Mouse (Mus musculus) kidney, postnatal 0 days (tissue): ENCODE measurements around the gene Rfc5. TPM values are rescaled to one million over a fixed set of nuclear protein-coding genes. Genes with fewer than 3 reads are reported as not detected.

ENCODE experiments used
- ATAC-seq: fragments of 200-750 bp; cut with Nextera tagmentation; replicated peaks from 2 replicates; pipeline ENCODE4 v1.8.0; 2017; ENCODE audit warnings: low read depth, moderate number of reproducible peaks, moderate TSS enrichment, moderate library complexity; ENCODE audit not compliant: low FRiP score
- DNase-seq: peaks from one replicate; pipeline ENCODE4 v3.0.0-alpha.2; 2016; ENCODE audit warnings: low spot score
- H3K27ac ChIP-seq: fragments of 300-500 bp; sonication (generic); 2 replicates; pipeline ENCODE4 v1.5.1; 2014; ENCODE audit warnings: mild to moderate bottlenecking
- H3K27me3 ChIP-seq: fragments of 300-500 bp; sonication (generic); 2 replicates; pipeline ENCODE4 v1.6.1; 2014; ENCODE audit warnings: low read length, mixed read lengths; ENCODE audit not compliant: insufficient read depth
- H3K36me3 ChIP-seq: fragments of 300-500 bp; sonication (generic); 2 replicates; pipeline ENCODE4 v1.6.1; 2014; ENCODE audit warnings: low read length, mixed read lengths; ENCODE audit not compliant: insufficient read depth
- H3K4me1 ChIP-seq: fragments of 300-500 bp; sonication (generic); replicated peaks from 2 replicates; pipeline ENCODE4 v1.6.1; 2014; ENCODE audit warnings: antibody characterized with exemption, low read length, mixed read lengths; ENCODE audit not compliant: insufficient read depth
- H3K4me2 ChIP-seq: fragments of 300-500 bp; sonication (generic); 2 replicates; pipeline ENCODE4 v1.6.1; 2014; ENCODE audit warnings: mild to moderate bottlenecking, low read length, moderate library complexity, mixed read lengths
- H3K4me3 ChIP-seq: fragments of 300-500 bp; sonication (generic); replicated peaks from 2 replicates; pipeline ENCODE4 v1.5.1; 2014; ENCODE audit warnings: low read depth, low read length
- H3K9ac ChIP-seq: fragments of 300-500 bp; sonication (generic); 2 replicates; pipeline ENCODE4 v1.6.1; 2014; ENCODE audit warnings: low read depth, low read length
- H3K9me3 ChIP-seq: fragments of 300-500 bp; sonication (generic); replicated peaks from 2 replicates; pipeline ENCODE4 v1.6.1; 2016; ENCODE audit warnings: low read length, inconsistent platforms, mixed read lengths
- CTCF ChIP-seq: IDR thresholded peaks from 2 replicates; pipeline ENCODE4 v1.5.1; 2016; ENCODE audit warnings: antibody characterized with exemption, low read depth, mild to moderate bottlenecking, moderate library complexity
- WGBS: fragments of 180-500 bp; shearing (Covaris S2); extraction: QIAGEN DNeasy Blood & Tissue Kit; methylation state at CpG from one replicate; pipeline ENCODE4 v1.1.7; 2014; 5-methylcytosine and 5-hydroxymethylcytosine counted together
- polyA plus RNA-seq: library from polyadenylated mRNA; unstranded; fragments of >200 nt; fragmentation: Nextera tagmentation; extraction: Ambion mirVana; gene quantifications from 2 replicates; pipeline ENCODE4 v1.2.1, GENCODE M21; 2015

The Rfc5 gene
- polyA plus RNA-seq, 1 experiment from 2014 or later: 54.7 TPM

DNA sequence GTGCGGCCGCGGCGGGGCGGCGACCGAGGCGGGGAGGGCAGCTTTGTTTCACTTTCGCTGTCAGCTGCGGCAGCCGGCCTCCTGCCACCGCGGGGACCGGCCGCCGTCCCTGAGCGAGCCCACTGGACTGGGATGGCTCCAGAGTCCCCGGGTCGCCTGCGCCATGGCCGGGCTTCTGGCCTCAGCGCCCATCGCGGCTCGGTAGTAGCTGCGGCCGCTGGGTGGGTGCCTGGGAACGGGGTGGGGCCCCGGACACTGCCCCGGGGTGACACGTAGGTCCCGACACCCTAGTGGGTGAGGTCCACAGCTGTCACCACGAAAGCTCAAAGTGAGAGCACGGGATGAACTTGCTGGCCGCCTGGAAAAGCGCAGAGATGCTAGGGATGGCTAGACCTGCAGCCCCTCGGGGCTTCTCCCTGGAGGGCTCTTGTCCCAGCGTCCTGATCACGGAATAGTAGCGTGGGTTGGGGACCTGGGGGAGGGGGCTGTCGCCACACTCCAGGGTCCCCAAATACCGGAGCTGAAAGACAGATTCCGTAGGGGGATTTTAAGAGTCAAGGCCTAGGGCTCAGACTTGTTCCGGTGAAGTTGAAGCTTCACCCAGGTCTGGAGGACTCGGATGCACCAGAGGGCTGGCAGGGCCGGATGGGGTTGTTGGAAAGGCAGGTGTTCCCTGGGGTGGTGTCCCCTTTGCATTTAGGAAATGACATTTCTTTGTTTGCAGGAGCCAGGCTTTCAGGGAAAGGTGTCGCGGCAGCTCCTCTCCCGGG, 31.2 kb downstream of the Rfc5 start:
- H3K27me3 ChIP-seq: no peaks in the 10 kb centered on the region
- H3K27ac ChIP-seq: peak overlapping the region; percentile 97
- DNase-seq (peak; percentile 36), ATAC-seq (peak; percentile 38)
- peak overlapping the region; percentile 92 for H3K4me2 ChIP-seq
- H3K36me3 ChIP-seq: no peaks in the 10 kb centered on the region
- TF ChIP-seq CTCF: no peak
- H3K9me3 ChIP-seq: no peaks in the 10 kb centered on the region
- peak overlapping the region; percentile 96 for H3K9ac ChIP-seq
- H3K4me3 ChIP-seq: peak overlapping the region; percentile 97
- under 1% methylated on average over 41 of the region's 49 CpGs for WGBS
- peaks cover 32% of the 10 kb centered on the region for H3K4me1 ChIP-seq

DNA sequence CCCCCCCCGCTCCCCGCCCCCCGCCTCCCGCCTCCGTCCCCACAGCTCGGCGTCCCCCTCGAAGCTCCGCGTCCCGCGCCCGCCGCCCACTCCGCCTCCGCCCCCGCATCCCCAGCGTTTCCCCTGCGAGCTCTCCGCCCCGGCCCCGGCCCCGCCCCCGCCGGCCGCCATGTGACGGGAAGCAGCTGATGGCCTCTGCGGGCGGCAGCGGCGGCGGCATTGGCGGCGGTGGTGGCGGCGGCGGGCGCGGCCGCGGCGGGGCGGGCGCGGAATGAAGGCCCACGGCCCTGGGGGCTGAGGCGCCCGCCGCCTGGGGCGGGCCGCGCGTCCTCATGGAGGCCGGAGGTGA, 31.7 kb downstream of the Rfc5 start, which contains the start of gene Wsb2:
Gene Wsb2, plus strand, starts transcription at position 176 of the 349 bp plus-strand sequence.
- no peaks in the 10 kb centered on the region for H3K27me3 ChIP-seq
- no peaks in the 10 kb centered on the region for H3K36me3 ChIP-seq
- H3K9me3 ChIP-seq: no peaks in the 10 kb centered on the region
- peaks cover 27% of the 10 kb centered on the region for H3K4me1 ChIP-seq
- H3K9ac ChIP-seq: peak within 1 kb of the TSS; percentile 96
- peak; percentile 89 for DNase-seq
- WGBS: 0% methylated on average over 25 of the region's 54 CpGs
- H3K4me2 ChIP-seq: peak within 1 kb of the TSS; percentile 92
- no peak for TF ChIP-seq CTCF
- peak within 1 kb of the TSS; percentile 97 for H3K27ac ChIP-seq
- H3K4me3 ChIP-seq: peak within 1 kb of the TSS; percentile 97
- peak; percentile 45 for ATAC-seq

DNA sequence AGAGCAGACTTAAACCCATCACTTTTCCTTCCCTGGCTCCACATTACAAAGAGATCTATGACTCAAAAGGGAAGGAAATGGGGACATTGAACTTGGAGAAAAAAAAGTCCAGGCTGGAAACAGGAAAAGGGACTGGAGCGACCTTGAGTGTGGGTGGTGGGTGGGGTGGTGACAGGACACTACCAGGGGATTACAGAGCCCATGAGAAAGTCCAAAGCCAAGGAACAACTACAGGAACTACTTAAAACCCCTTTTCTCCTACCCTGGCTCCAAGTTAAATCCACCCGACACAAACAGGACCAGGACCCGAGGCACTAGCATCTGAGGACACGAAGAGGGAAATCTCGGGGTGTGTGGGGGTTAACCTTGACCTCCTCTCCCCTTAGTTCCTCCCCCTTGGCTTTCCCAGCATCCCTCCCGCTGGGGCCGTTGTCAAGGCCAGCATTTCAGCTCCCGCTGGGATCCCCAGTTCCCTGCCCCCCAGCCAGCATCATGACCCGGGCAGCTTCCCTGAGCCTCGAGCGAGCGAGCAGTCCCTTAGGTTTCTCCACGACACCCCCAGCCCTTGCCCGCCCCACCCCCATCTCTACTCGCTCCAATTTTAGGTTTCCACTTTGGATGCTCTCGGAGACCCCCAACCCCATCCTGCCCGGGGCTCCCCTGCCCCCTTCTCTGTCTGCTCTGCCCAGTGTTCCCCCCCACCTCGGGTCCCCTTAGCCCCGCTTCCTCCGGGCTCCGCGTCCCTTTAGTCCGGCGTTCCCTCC, 32.3 kb downstream of the Rfc5 start:
- Histone ChIP-seq H3K27me3 (no peaks in the 10 kb centered on the region), H3K9me3 (no peaks in the 10 kb centered on the region), H3K4me2 (peak overlapping the region; percentile 92), H3K36me3 (no peaks in the 10 kb centered on the region), H3K4me3 (peak overlapping the region; percentile 97), H3K9ac (peak overlapping the region; percentile 96), H3K27ac (peak overlapping the region; percentile 97), H3K4me1 (peaks cover 22% of the 10 kb centered on the region)
- ATAC-seq: peak; percentile 29
- under 1% methylated on average over 22 of the region's 24 CpGs for WGBS
- peak; percentile 75 for DNase-seq
- no peak for TF ChIP-seq CTCF

DNA sequence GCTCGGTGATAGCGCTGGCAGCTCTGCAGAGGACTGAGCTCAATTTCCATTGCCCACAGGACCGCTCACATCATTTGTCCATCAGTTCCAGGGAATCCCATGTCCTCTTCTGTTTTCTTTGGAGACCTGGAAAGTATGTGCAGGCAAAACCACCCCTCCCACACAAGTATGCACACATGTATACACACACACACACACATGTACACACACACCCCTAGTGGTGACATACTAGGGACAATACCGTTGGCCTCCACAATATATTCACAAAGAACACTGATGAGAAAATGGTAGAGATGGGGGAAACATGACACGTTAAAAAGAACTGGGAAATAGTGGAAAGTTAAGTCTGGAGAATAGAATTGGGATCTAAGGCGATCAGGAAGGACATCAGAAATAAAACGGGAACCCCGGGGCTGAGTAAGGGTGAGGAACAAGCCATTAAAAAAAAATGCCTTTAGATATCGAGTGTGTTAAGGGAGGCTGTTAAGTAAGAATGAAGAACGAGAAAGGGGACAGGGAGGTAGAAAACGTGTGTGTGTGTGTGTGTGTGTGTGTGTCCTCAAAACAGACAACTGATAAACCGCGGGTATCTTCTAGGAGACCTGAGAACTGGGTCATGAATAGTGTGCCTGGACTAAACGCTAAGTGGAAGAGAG, 33.1 kb downstream of the Rfc5 start:
- peak overlapping the region; percentile 97 for H3K4me3 ChIP-seq
- H3K4me1 ChIP-seq: peaks cover 15% of the 10 kb centered on the region; the same call in 1 of the 2 replicates
- TF ChIP-seq CTCF: peak; percentile 57
- no peaks in the 10 kb centered on the region for H3K27me3 ChIP-seq
- DNase-seq (no peak), ATAC-seq (no peak)
- peak overlapping the region; percentile 97 for H3K27ac ChIP-seq
- WGBS: 35% methylated on average over 14 of the region's 14 CpGs
- H3K9ac ChIP-seq: no peak overlapping the region; the same call in 1 of the 2 replicates
- H3K36me3 ChIP-seq: no peaks in the 10 kb centered on the region
- H3K9me3 ChIP-seq: no peaks in the 10 kb centered on the region
- H3K4me2 ChIP-seq: peak overlapping the region; percentile 92

DNA sequence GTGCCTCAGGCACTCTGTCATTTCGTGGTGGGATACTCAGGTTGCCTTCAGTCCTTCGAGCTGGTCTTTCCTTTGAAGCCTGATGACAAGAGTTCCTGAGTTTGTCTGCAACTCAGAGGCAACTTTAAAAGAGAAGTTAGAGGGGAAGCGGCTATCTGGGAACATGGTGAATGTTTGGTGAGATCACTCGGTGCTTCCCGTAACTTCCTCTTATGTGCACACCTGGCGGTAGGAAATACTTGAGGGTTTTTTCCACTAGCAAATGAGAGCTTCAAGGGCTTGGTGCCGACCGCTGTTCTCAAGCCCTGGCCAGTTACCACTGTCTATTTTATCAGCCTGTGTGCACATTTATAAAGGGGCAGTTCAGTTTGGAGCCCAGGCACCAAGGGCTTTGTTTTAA, 34.7 kb downstream of the Rfc5 start:
- no peak for DNase-seq
- Histone ChIP-seq H3K27me3 (no peaks in the 10 kb centered on the region), H3K9me3 (no peaks in the 10 kb centered on the region), H3K27ac (no peak overlapping the region), H3K36me3 (no peaks in the 10 kb centered on the region), H3K4me3 (no peak overlapping the region), H3K4me2 (no peak overlapping the region), H3K4me1 (peaks cover 3% of the 10 kb centered on the region; the same call in 1 of the 2 replicates), H3K9ac (no peak overlapping the region)
- TF ChIP-seq CTCF: no peak
- no peak for ATAC-seq
- 68% methylated on average over 8 of the region's 8 CpGs for WGBS

DNA sequence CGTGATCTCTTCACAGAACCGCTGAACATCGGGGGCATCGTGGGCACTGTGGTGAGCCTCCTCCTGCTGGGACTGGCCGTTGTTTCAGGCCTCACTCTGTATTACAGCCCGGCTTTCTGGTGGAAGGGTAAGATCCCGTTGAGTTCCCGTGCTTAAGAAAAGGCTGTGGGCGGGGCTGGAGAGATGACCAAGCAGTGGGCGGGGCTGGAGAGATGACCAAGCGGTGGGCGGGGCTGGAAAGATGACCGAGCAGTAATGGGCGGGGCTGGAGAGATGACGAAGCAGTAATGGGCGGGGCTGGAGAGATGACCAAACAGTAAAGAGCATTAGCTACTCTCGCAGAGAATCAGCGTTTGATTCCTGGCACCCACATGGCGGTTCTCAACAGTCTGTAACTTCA, 40.6 kb downstream of the Rfc5 start:
- no peak overlapping the region for H3K27ac ChIP-seq
- H3K27me3 ChIP-seq: no peaks in the 10 kb centered on the region
- DNase-seq (peak; percentile 82), ATAC-seq (no peak)
- H3K9me3 ChIP-seq: no peaks in the 10 kb centered on the region
- no peaks in the 10 kb centered on the region for H3K4me1 ChIP-seq
- no peak for TF ChIP-seq CTCF
- H3K9ac ChIP-seq: no peak overlapping the region
- no peak overlapping the region for H3K4me2 ChIP-seq
- 43% methylated on average over 19 of the region's 19 CpGs for WGBS
- 0 out of 2 replicates have a peak, but pooled peaks cover 2% of the 10 kb centered on the region for H3K36me3 ChIP-seq
- H3K4me3 ChIP-seq: no peak overlapping the region
